Mouse (Mus musculus) adrenal gland, postnatal 25 days (tissue): Measurements from ENCODE around the gene Zcchc4. TPM values are rescaled to one million over a fixed set of nuclear protein-coding genes. Genes with fewer than 3 reads are reported as not detected.

Experiments
- DNase-seq: peaks from one replicate; pipeline ENCODE4 v3.0.0; 2021; ENCODE audit warnings: mixed read lengths
- total RNA-seq: library from RNA; stranded (reverse); gene quantifications from 2 replicates; pipeline ENCODE4 v1.2.3, GENCODE M21; 2021

Gene Zcchc4
- total RNA-seq, 1 experiment from 2014 or later = 14.3 TPM

- DNase-seq = no peak
These were observed 96.8 kb downstream of the Zcchc4 start for GRCm38 (mm10) chr5:52871986-52872385.

Other genes starting within 250 kb of the Zcchc4 start
- gene Lgi2, start 208.9 kb upstream of the Zcchc4 start, total RNA-seq = 0.46 and 0.52 TPM in 2 replicates
- gene Sepsecs, start 105.7 kb upstream of the Zcchc4 start, total RNA-seq = 18.4 and 20.7 TPM in 2 replicates
- 8.0 and 9.8 TPM in 2 replicates for gene Pi4k2b, start 33.8 kb upstream of the Zcchc4 start, total RNA-seq
- 69.7 and 77.1 TPM in 2 replicates for gene Anapc4, start 58.6 kb downstream of the Zcchc4 start, total RNA-seq